Mouse (Mus musculus): ENCODE results near the gene Hexdc. TPM values are rescaled to one million over a fixed set of nuclear protein-coding genes. Genes with fewer than 3 reads are reported as not detected.
A peak's percentile ranks its signal among the peaks of the same experiment; 100 is the strongest.

The Hexdc gene
- total RNA-seq, 2 experiments from 2014 or later = 2.5 to 6.3 TPM

- ATAC-seq (replicated peaks; ENCODE audit: poor library complexity) = peak; percentile 76
These were observed 17.2 kb downstream of the Hexdc start for GRCm38 (mm10) chr11:121221321-121222010.

- peak; percentile 45 for ATAC-seq (replicated peaks; ENCODE audit: poor library complexity)
These were observed 24.1 kb downstream of the Hexdc start for GRCm38 (mm10) chr11:121228129-121229017.

- peak; percentile 88 for ATAC-seq (replicated peaks; ENCODE audit: poor library complexity)
These were observed 24.8 kb downstream of the Hexdc start, which contains the start of gene Cybc1 for GRCm38 (mm10) chr11:121229018-121229439. Gene Cybc1 (minus strand): TSS chr11:121229322.

- no peak for ATAC-seq (replicated peaks; ENCODE audit: poor library complexity)
These were observed 27.0 kb downstream of the Hexdc start for GRCm38 (mm10) chr11:121231191-121231590.

GRCm38 (mm10) chr11:121231628-121232291 lies 27.5 kb downstream of the Hexdc start:
- no peak for ATAC-seq (replicated peaks; ENCODE audit: poor library complexity)

GRCm38 (mm10) chr11:121232706-121233105 lies 28.5 kb downstream of the Hexdc start:
- no peak for ATAC-seq (replicated peaks; ENCODE audit: poor library complexity)

GRCm38 (mm10) chr11:121235475-121236238 lies 31.4 kb downstream of the Hexdc start:
- ATAC-seq (replicated peaks; ENCODE audit: poor library complexity) = no peak

GRCm38 (mm10) chr11:121236564-121237344 lies 32.5 kb downstream of the Hexdc start, which contains the start of gene Narf:
Gene Narf (plus strand): TSS chr11:121237253.
- peak; percentile 83 for ATAC-seq (replicated peaks; ENCODE audit: poor library complexity)

GRCm38 (mm10) chr11:121237345-121238128 lies 33.3 kb downstream of the Hexdc start:
- peak; percentile 27 for ATAC-seq (replicated peaks; ENCODE audit: poor library complexity)

GRCm38 (mm10) chr11:121239669-121240068 lies 35.4 kb downstream of the Hexdc start:
- peak; percentile 38 for ATAC-seq (replicated peaks; ENCODE audit: poor library complexity)

GRCm38 (mm10) chr11:121250196-121250595 lies 46.0 kb downstream of the Hexdc start:
- no peak for ATAC-seq (replicated peaks; ENCODE audit: poor library complexity)

GRCm38 (mm10) chr11:121259160-121260100 lies 55.2 kb downstream of the Hexdc start, which contains the start of gene Foxk2:
Gene Foxk2 (plus strand): TSS chr11:121259990.
- peak; percentile 96 for ATAC-seq (replicated peaks; ENCODE audit: poor library complexity)

GRCm38 (mm10) chr11:121260211-121260906 lies 56.1 kb downstream of the Hexdc start:
- ATAC-seq (replicated peaks; ENCODE audit: poor library complexity) = peak; percentile 30; the same call in 1 of the 2 replicates

- ATAC-seq (replicated peaks; ENCODE audit: poor library complexity) = no peak
These were observed 56.8 kb downstream of the Hexdc start for GRCm38 (mm10) chr11:121261074-121261473.
